Mouse (Mus musculus) MEL (cell line): ENCODE data around the gene Syne2. TPM values are rescaled to one million over a fixed set of nuclear protein-coding genes. Genes with fewer than 3 reads are reported as not detected.

ENCODE experiments used
- DNase-seq: peaks from one replicate; pipeline ENCODE4 v3.0.0; 2011; ENCODE audit warnings: low read depth, low spot score
- H3K27ac ChIP-seq: 2 replicates; pipeline ENCODE4 v1.5.1; 2012; ENCODE audit warnings: low read depth, mild to moderate bottlenecking, control low read depth, low read length, moderate library complexity; ENCODE audit not compliant: control insufficient read depth
- H3K27me3 ChIP-seq, 2 experiments: fragments of 150-350 bp in 1 of 2; sonication (generic) in 1 of 2; 2 replicates each; pipeline ENCODE4 v1.6.1; 2012; ENCODE audit warnings: low read length in 2 of 2, mild to moderate bottlenecking in 2 of 2, improper control_type of control experiment in 1 of 2, moderate library complexity in 1 of 2; ENCODE audit not compliant: insufficient read depth in 2 of 2, control insufficient read depth in 1 of 2
- H3K36me3 ChIP-seq, 2 experiments: 2 replicates each; pipeline ENCODE4 v1.6.1; 2012 to 2014; ENCODE audit warnings: low read length in 2 of 2, improper control_type of control experiment in 1 of 2, inconsistent platforms in 1 of 2, mild to moderate bottlenecking in 1 of 2; ENCODE audit not compliant: insufficient read depth in 2 of 2, control insufficient read depth in 1 of 2
- H3K4me1 ChIP-seq, 2 experiments: fragments of 150-350 bp in 1 of 2; sonication (generic) in 1 of 2; 2 replicates each; pipeline ENCODE4 v1.6.1; 2012; ENCODE audit warnings: low read length in 2 of 2, improper control_type of control experiment in 1 of 2, mild to moderate bottlenecking in 1 of 2; ENCODE audit not compliant: insufficient read depth in 2 of 2, control insufficient read depth in 1 of 2
- H3K4me3 ChIP-seq, 2 experiments: fragments of 150-350 bp in 1 of 2; sonication (generic) in 1 of 2; 2 replicates each; pipeline ENCODE4 v1.5.1; 2012; ENCODE audit warnings: low read depth in 2 of 2, low read length in 2 of 2, mild to moderate bottlenecking in 2 of 2, moderate library complexity in 2 of 2, control low read depth in 1 of 2, improper control_type of control experiment in 1 of 2; ENCODE audit not compliant: control insufficient read depth in 1 of 2, insufficient read depth in 1 of 2
- H3K79me2 ChIP-seq: 2 replicates; pipeline ENCODE4 v1.6.1; 2012; ENCODE audit warnings: mild to moderate bottlenecking, low read length, moderate library complexity; ENCODE audit not compliant: control insufficient read depth, poor library complexity, insufficient read depth
- H3K9ac ChIP-seq: 2 replicates; pipeline ENCODE4 v1.6.1; 2012; ENCODE audit warnings: low read depth, mild to moderate bottlenecking, control low read depth, low read length, moderate library complexity; ENCODE audit not compliant: control insufficient read depth, poor library complexity, severe bottlenecking
- H3K9me3 ChIP-seq: fragments of 150-350 bp; sonication (generic); replicated peaks from 2 replicates; pipeline ENCODE4 v1.6.1; 2012; ENCODE audit warnings: mild to moderate bottlenecking, low read length, improper control_type of control experiment, moderate library complexity; ENCODE audit not compliant: insufficient read depth
- ETS1 ChIP-seq: IDR thresholded peaks from 2 replicates; pipeline ENCODE4 v1.6.1; 2012; ENCODE audit warnings: low read depth, mild to moderate bottlenecking, inconsistent platforms, low read length, improper control_type of control experiment, moderate library complexity
- GATA1 ChIP-seq: IDR thresholded peaks from 2 replicates; pipeline ENCODE4 v1.6.1; 2011; ENCODE audit warnings: low read depth, low read length, improper control_type of control experiment
- HCFC1 ChIP-seq: IDR thresholded peaks from 2 replicates; pipeline ENCODE4 v1.6.1; 2012; ENCODE audit warnings: low read depth, mild to moderate bottlenecking, inconsistent platforms, low read length, improper control_type of control experiment, moderate library complexity
- MAX ChIP-seq: IDR thresholded peaks from 2 replicates; pipeline ENCODE4 v1.6.1; 2011; ENCODE audit warnings: low read length, improper control_type of control experiment
- MXI1 ChIP-seq: IDR thresholded peaks from 2 replicates; pipeline ENCODE4 v1.6.1; 2011; ENCODE audit warnings: mild to moderate bottlenecking, low read depth, low read length, improper control_type of control experiment
- POLR2AphosphoS2 ChIP-seq: IDR thresholded peaks from 2 replicates; pipeline ENCODE4 v1.6.1; 2011; ENCODE audit warnings: low read length, improper control_type of control experiment
- POLR2AphosphoS5 ChIP-seq: IDR thresholded peaks from 2 replicates; pipeline ENCODE4 v1.6.1; 2012; ENCODE audit warnings: low read depth, borderline replicate concordance, mild to moderate bottlenecking, inconsistent platforms, low read length, moderate library complexity, mixed read lengths
- RAD21 ChIP-seq: IDR thresholded peaks from 2 replicates; pipeline ENCODE4 v1.6.1; 2011; ENCODE audit warnings: mild to moderate bottlenecking, low read depth, low read length, improper control_type of control experiment
- RCOR1 ChIP-seq: IDR thresholded peaks from 2 replicates; pipeline ENCODE4 v1.6.1; 2012; ENCODE audit warnings: low read depth, mild to moderate bottlenecking, inconsistent platforms, low read length, improper control_type of control experiment
- SIN3A ChIP-seq: IDR thresholded peaks from 2 replicates; pipeline ENCODE4 v1.6.1; 2012; ENCODE audit warnings: low read length, improper control_type of control experiment, inconsistent platforms
- TAL1 ChIP-seq: IDR thresholded peaks from 2 replicates; pipeline ENCODE4 v1.6.1; 2012; ENCODE audit warnings: mild to moderate bottlenecking, inconsistent platforms, low read length, moderate library complexity, mixed read lengths
- TCF12 ChIP-seq: IDR thresholded peaks from 2 replicates; pipeline ENCODE4 v1.6.1; 2014; ENCODE audit warnings: low read depth, mild to moderate bottlenecking, inconsistent platforms, low read length, improper control_type of control experiment, moderate library complexity
- ZKSCAN1 ChIP-seq: IDR thresholded peaks from 2 replicates; pipeline ENCODE4 v1.6.1; 2012; ENCODE audit warnings: low read depth, mild to moderate bottlenecking, inconsistent platforms, low read length, improper control_type of control experiment, moderate library complexity
- ZMIZ1 ChIP-seq: IDR thresholded peaks from 2 replicates; pipeline ENCODE4 v1.6.1; 2012; ENCODE audit warnings: low read depth, mild to moderate bottlenecking, inconsistent platforms, low read length, improper control_type of control experiment, moderate library complexity
- polyA plus RNA-seq, 2 experiments: library from polyadenylated mRNA; stranded (reverse) in 1 of 2; unstranded in 1 of 2; fragments of >175 nt in 1 of 2; fragments of >200 nt in 1 of 2; gene quantifications; 2 replicates each; pipeline versions ENCODE4 v1.2.1 to v1.2.4; 2012; ENCODE audit warnings: low replicate concordance in 2 of 2, low read depth in 1 of 2; ENCODE audit not compliant: insufficient read length in 2 of 2, insufficient read depth in 1 of 2, missing spikeins in 1 of 2
- total RNA-seq: library from RNA; depleted of rRNA; stranded (reverse); fragments of 300-350 nt; gene quantifications from 2 replicates; pipeline ENCODE4 v1.2.3, GENCODE M21; 2012

The Syne2 gene
- total and polyA plus RNA-seq, 3 experiments: 0.06 to 0.15 TPM; not detected in 1

GRCm38 (mm10) chr12:76073981-76074380 is 256.0 kb downstream of the Syne2 start:
- Histone ChIP-seq H3K4me3 (no peak overlapping the region), H3K4me1 (no peaks in the 10 kb centered on the region), H3K36me3 (no peaks in the 10 kb centered on the region), H3K79me2 (no peaks in the 10 kb centered on the region), H3K27me3 (peaks cover 12 to 13% of the 10 kb centered on the region in 2 experiments), H3K9me3 (no peaks in the 10 kb centered on the region), H3K27ac (no peak overlapping the region), H3K9ac (no peak overlapping the region)
- no peak for DNase-seq
- no peak for TF ChIP-seq TAL1
- no peak for TF ChIP-seq GATA1
- no peak for TF ChIP-seq SIN3A

- Histone ChIP-seq H3K9me3 (no peaks in the 10 kb centered on the region), H3K4me3 (no peak overlapping the region), H3K79me2 (no peaks in the 10 kb centered on the region)
- TF ChIP-seq RAD21: no peak
- no peak for TF ChIP-seq POLR2AphosphoS2
- TF ChIP-seq HCFC1: no peak
- no peak for TF ChIP-seq ZMIZ1
- TF ChIP-seq ETS1: no peak
- no peak for TF ChIP-seq MAX
- TF ChIP-seq POLR2AphosphoS5: no peak
- no peak for TF ChIP-seq RCOR1
- TF ChIP-seq MXI1: no peak
- no peak for TF ChIP-seq ZKSCAN1
- TF ChIP-seq TCF12: no peak
- TF ChIP-seq, all 39 proteins: peak for 0
- Histone ChIP-seq H3K36me3 (no peaks in the 10 kb centered on the region), H3K27ac (no peak overlapping the region), H3K27me3 (peaks cover 0 to 2% of the 10 kb centered on the region in 2 experiments; a peak in 2 of 4 replicates), H3K9ac (no peak overlapping the region), H3K4me1 (no peaks in the 10 kb centered on the region)
- DNase-seq: no peak
Observed at GRCm38 (mm10) chr12:76080876-76081556, 263.1 kb downstream of the Syne2 start.

DNA sequence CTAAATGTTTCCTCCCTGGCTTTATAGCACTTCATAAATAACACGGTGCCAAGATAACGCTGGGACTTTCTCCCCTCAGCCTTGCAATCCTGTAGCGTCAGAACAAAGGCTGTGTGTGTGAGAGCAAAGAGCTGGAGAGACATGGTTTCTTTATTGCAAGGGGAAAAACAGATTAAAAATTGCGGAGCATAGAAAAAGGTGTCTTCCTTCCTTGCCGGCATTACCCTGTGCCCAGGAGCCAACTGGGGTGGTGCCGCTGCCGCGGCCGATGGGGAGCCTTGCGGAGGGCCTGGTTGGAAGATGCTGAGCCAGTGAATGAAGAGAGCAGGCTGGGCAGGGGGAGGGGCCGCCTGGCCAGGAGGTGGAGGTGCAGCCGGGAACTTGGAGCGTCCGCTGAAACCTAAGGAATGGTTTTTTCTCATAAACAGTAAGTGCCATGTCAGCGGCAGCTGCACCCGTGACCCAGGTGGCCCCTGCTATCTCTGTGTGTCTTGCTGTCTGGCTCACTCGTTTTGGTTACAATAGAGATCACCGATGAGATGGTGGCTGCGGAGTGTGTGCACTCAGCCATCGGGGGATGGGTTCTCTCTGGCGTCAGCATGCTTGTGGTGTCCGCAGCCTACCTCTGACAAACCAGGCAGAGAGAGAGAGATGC is 263.8 kb downstream of the Syne2 start:
- H3K4me3 ChIP-seq: no peak overlapping the region
- no peak for TF ChIP-seq ETS1
- no peak for TF ChIP-seq RCOR1
- TF ChIP-seq, all 39 proteins: peak for 0

More for the DNA sequence above, 263.8 kb downstream of the Syne2 start:
- no peaks in the 10 kb centered on the region for H3K36me3 ChIP-seq
- H3K4me1 ChIP-seq: no peaks in the 10 kb centered on the region
- H3K27ac ChIP-seq: no peak overlapping the region
- H3K79me2 ChIP-seq: no peaks in the 10 kb centered on the region
- DNase-seq: no peak
- H3K9me3 ChIP-seq: no peaks in the 10 kb centered on the region
- no peak overlapping the region for H3K9ac ChIP-seq
- peaks cover 0 to 2% of the 10 kb centered on the region in 2 experiments; a peak in 2 of 4 replicates for H3K27me3 ChIP-seq
